Mouse (Mus musculus) embryo, embryonic 10 days (tissue): ENCODE results near the gene Shisal1.
A peak's percentile ranks its signal among the peaks of the same experiment; 100 is the strongest.

Experiments used
- DNase-seq: peaks from one replicate; pipeline ENCODE4 v3.0.0-alpha.2; 2015; ENCODE audit warnings: low spot score

Shisal1 gene

DNA sequence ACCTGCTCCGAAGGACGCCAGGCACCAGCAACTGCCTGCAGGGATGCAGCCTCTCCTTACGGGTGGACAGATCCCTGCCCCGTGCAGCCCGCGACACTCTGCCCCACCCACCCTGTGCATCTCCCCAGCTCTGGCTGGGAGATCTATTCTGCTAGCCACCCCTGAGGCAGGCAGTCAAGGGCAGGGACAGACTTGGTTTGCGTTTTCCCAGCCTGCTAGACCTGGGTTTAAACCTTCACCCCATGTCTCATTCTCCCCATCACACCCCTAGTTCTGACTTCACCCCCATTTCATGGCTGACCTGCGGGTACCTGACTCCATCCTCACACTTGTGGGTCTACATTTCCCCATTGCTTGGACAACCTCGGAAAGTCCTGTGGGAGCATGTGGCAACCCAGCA lies at the start of gene Shisal1:
Shisal1 (minus strand) TSS at position 101 of the 400 bp plus-strand sequence.
- no peak for DNase-seq

DNA sequence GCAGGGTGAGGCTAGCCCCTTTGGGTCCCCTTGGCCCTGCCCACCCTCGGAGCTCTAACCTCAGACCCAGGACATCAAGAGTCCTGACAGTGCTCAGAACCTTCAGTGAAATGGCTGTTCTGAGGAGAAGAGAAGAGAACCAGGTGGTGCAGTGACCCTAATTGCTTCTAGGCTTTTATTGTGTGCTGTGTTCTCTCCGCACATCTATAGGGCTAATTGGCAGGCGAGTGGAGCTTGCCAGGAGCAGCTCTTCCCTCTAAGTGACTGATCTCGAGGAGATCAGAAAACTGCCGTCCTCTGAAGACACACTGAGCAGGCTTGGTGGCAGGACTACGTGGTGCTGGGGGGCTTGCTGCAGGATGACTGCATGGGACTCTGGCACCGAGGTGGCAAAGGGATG lies 43.6 kb upstream of the Shisal1 start:
- no peak for DNase-seq

DNA sequence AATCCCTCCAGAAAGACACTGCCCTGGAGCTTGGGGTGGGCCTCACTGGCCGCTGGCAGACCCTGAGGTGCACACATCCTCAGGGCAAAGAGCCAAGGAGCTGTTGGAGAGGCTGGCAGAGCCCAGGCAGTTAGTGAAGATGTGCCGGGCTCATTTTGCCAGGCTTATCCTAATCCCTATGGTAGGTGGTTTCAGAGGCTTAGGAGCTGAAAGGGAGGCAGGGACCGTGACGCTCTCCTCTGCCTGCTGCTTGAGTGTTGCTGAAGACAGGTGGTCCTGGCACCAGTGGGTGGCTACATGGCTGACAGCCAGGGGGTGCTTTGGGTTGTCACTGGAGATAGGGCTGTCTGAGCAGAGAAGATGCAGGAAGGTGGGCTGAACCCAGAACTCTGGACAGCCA lies 37.4 kb upstream of the Shisal1 start:
- no peak for DNase-seq

DNA sequence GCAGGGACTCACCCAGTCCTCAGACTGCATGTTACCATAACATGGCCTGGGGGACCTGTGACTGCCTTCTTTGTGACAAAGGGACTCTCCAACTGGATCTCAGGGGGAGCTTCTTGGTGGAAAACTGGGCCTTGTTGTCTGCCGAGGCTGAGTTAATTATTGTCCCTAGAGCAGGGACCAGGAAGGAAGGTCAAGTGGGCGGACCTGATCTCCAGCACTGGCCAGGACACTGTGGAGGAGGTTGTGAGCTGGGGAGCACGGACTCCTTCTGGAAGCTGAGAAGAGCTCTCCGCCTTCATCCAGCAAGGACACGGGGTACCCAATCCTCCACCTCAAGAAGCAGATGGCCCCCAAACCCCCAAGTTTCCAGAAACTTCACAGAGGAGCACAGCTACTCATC lies 36.7 kb upstream of the Shisal1 start:
- no peak for DNase-seq

DNA sequence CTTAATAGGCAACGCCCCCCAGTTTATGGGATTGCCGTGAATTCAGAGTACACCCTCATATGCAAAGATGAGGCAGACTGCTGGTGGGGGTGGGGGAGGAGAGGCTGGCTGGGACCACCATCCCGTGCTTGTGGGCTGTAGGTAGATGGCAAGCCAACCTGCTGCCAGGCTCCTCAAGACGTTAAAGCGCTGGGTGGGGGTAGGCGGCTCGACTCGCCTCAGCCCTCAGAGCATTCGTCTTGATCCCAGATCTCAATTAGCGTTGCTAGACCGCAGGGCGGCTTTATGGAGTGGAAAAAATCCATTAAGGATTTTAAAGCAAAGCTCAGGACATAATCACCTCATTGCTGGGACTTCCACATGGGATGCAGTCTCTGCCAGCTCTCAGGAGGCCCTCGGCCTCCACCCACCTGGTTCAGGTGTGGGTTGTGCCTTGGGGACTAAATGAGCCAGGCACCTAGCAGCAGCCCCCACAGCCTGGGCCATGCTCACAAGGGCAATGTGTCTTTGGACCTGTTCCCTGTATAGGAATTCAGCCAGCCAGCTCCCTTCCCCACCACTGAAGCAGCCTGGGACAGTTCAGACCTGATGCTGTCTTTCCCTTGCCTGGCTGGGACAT lies 34.5 kb upstream of the Shisal1 start:
- DNase-seq = no peak

DNA sequence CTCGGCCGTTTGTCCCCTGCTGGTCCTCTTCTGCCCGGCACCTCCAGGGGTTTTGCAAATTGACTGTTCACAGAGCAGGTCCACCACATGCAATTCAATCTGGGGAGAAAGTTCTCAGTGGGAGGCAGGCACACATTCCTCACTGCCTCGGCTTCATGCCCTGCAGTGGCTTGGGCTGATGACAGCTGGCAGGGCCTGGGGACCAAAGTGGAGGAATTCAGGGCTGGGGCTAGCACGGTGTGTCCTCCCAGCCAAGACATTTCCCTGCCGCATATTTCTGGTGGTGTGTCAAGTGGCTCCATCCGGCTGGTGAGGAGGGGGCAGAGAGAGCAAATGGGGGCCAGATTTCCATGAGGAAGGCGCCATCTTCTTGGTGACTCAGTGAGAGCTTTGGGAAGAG lies 22.5 kb upstream of the Shisal1 start:
- DNase-seq = no peak

DNA sequence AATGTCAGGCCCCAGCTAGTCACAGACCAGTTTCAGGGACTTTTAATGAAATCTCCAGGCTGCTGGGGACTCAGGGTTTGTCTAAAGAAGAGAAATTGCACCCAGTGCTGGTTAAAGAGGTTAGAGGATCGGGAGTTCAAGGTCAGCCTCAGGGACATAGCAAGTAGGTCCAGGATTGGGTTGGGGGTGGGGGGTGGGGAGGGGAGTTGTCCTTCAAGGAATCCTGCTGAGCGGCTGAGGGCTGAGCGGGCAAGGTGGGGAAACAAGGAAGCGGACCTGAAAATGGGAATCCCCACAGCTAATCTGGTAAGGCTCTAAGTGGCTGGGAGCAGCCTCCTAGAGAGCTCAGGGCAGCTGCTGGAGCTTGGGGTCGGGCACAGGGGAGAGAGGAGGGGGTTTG lies 20.9 kb upstream of the Shisal1 start:
- DNase-seq = no peak

DNA sequence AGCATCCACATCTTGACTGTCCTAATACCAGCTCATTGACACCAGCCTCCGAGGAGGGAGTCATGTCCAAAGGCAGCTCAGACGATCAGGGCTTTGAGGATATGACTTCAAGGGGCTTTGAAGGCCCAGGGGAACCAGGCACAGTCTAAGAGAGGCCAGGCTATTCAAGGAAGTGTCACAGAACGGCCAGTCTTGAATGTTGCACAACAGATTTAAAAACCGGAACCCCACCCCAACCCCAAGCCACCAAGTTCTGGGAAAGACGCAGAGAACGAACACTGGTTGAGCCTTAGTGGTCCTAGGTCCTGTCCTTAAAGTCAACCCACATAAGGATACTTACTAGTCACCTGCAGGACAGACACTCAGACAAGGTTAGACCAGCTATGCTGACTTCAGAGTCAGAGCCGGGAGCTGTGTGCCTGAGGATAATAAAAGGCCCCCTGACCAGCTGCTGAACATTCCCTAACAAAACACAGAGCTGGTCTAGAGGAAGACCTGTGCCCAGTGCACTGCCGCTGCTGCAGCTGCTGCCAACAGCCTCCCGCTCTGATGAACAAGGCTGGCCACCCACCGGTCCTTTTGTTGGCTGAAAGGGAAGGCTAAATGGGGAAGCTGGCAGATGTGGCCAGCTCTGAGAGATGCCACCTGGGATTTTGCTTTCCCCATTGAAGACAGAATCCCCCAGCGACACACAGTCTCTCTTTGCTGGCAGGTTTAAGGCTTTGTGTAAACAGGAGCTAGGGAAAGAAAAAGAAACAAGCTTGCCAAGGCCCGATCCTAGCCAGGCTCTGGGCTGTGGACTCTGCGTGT lies 19.8 kb upstream of the Shisal1 start:
- DNase-seq = no peak

DNA sequence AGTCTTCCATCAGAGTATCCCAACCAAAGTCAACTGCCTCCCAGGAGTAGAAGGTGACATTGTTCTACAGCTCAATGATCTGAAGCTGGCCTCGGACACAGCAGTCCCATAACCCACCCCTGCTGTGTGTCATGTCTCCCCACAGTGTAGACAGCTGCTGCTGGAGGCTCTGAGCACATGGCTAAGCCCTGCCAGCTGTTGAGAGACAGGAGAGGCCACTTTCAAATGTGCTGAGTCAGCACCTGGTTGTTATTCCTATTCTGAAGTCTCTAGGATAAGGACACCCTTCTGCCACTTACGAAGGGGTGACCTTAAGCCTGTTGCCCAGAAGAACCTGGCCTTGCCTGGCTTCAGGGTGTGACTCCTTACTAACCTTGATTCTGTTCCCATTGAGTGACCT lies 14.5 kb upstream of the Shisal1 start:
- DNase-seq = no peak

DNA sequence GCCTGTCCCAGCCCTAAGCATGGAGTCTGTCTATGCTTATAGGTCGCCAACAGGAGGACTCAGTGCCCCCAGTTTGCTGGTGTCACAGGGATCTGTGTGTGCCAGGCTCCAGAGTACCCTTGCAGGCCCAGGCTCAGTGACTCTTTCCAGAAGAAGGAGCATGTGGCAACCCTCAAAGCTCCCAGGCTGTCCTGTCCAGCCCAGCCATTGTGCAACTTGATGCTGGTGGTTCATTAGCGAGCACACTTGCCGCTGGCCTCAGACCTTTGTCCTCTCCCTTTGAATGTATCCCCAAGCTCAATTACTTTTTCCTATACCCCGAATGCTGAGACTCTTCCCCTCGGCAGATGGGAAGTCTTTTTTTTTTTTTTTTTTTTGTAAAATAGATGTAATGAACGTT lies 12.1 kb upstream of the Shisal1 start:
- no peak for DNase-seq

DNA sequence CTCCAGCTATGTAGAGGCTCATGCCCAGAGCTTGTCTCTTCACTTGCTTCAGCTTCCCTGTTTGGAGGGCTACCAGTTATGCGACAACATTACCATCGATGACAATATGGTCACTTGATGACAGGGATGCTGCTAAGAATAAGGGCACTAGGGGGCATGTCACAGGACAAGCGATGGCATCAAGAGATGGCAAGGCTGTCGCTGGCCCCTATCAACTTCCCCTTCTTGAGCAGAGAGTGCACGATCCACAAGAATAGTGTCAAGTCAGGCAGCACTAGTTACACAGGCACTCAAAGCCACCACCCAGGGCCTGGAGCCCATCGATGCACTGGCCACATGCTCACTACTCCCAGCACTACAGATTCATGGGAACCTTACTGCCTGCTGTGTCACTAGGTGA lies 8.4 kb upstream of the Shisal1 start:
- no peak for DNase-seq

DNA sequence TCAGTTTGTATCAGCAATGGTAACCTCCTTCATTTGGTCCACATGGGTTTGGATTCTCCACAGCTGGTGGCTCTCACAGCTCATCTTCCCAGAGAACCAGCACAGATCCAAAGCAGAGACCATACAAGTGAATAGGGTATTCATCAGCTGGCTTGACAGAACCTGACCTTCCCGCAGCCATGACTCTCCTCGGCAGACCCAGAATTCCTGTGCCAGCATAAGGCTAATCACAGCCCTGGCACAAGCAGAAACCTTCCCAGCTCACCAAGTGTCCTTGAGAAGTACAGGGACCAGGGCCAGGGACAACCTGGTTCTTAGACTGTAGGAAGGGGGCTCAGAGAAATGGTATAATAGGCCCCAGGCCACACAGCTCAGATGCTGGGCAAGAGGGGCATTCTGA lies 6.2 kb upstream of the Shisal1 start:
- no peak for DNase-seq

DNA sequence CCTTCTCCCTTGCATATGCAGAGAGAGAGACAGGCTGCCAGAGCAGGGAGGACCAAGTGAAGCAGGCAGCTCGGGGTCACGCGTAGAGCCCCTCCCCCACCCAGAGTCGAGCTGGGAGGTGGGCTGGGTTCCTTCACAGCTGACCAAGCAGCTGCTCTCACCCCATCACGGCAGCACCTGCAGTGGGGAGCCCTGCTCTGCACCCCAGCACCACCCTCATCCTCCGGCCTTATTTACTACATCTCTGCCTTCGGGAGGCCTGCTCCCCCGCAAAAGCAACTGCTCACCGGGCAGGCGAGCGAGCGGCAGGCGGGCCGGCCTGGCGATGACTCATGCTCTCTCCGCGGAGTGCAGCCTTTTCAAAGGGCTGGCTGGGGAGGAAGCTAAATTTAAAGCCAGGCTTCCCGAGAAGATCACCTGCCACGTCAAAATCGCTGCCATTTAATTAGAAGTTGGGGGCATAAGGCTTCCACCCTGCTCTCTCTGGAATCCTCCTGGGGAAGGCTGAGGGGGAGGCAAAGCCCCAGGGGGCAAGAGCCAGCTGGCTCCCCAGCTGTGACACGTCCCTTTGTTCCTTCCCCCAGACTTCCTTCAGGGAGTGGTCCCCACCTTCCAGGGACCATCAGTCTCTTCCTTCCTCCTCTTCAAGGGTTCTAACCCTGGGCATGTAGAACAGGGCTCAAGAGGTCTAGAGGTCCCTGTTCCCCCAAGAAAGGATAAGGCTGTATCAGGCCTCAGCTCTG lies 3.7 kb upstream of the Shisal1 start:
- DNase-seq = peak; percentile 72

DNA sequence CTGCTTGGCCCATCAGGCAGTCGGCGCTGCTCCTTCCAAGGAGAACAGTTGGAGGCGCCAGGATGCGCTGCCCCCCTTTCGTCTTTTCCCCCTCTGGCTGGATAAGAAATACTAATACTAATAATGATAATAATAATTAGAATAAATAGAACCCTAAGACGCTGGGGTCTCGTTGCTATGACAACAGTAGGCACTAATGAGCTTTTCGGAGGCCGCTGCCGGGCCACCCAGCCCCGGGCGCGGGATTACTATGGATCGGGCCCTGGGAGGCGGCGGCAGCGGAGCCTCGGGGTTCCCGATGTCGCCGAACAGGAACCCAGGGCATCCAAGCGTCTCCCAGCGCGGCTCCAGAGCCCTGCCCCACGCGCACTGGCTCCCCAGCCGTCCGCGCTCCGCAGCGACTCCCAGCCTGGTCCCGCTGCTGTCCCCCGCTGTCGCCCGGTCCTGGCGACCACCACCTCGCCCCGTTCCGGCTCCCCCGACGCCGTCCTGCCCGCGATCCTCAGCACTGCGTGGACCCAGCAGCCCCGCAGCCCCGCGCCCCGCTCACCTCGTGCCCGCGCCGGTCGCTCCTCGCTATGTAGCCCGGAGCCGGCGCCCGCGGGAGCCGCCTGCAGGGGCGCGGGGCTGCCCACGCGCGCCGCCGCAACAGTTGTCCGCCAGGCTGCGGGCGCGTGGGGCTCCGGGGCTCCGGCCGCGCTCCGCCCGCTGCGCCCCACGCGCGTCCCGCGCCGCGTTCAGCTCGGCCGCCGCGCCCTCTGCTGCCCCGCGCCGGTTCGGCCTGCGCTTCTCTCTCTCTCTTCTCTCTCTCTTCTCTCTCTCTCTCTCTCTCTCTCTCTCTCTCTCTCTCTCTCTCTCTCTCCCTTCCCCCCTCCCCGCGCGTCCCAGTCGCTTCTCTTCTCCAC lies 833 bp downstream of the Shisal1 start:
- DNase-seq = peak; percentile 17

DNA sequence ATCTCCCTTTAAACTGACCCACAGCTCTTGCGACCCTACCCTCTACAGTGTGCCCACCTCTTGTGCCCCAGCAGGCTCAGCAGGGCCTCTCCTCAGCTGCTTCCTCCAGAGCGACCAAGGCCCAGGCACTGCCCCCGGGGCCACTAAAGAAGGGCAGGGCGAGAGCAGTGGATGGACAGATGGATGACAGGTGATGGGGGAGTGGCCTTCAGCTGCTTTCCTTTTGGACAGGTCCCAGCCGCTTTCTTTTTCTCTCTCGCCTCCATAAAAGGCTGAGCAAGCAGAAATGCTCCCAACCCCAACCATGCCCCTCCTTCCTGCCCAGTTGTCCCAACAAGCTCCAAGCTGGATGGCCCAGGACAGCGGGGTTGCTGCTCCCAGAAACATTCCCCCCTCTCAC lies 2.7 kb downstream of the Shisal1 start:
- DNase-seq = no peak

DNA sequence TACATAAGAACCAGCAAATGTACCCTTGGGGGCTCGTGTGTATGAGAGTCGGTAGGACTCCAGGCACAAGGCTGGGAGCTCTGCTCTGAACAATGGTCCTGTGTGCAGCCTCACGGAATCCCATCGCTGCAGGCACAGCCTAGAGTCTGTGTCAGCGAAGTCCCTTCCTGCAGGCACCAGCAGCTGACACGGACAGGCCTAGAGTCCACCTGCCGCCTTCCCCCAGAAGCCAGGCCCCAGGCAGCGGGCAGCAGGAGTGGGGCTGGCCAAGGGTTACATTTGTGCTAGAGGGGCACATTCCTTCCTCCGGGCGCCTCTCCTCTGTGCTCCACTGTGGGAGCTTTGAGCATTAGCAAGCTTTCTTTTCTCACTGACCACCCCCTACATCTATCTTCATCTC lies 3.3 kb downstream of the Shisal1 start:
- DNase-seq = no peak

DNA sequence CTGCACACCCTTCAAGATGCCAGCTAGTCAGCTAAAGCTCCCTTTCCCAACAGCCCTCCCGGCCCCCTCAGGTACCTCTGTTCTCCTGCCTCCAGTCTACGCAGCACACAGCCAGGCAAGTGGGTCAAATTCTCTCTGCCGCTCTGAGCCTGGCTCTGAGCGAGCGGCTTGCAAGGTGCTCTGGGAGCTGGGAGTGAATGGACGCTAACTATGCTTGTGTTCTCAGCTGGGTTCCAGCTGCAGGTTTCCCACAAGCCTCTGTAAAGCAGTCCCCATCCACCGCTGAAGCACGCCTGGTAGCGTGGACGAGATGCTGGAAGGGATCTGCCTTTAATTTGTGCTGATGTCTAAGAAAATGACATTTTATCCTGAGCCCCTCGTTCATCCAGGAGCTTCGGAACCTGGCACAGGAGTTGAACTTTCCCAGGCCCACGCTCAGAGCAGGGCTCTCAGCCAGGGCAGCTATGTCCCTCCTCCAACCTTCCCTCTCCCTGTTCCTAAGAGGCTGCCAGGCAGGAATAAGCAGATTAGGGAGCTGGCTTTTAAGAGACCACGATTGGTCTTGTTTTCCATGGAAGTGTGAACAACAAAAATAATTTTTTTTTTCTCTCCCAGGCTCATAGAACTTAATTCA lies 5.1 kb downstream of the Shisal1 start:
- no peak for DNase-seq

DNA sequence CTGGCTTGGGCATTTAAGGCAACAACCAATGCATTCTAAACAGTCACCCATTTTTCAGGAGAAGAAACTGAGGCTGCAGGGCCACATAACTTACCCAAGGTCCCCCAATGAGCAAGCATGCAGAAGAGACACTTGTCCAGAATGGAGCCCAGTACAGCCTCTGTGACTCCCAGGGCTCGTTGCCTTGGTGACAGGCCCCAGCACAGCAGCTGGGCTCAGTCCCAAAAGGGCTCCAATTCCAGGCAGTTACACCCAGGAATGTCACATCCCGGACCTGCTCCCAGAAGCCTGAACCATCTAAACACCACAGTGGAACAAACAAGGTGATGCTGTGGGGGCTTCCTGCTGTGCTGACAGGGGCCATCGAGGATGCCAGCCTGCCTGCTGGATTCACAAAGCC lies 6.1 kb downstream of the Shisal1 start:
- no peak for DNase-seq

DNA sequence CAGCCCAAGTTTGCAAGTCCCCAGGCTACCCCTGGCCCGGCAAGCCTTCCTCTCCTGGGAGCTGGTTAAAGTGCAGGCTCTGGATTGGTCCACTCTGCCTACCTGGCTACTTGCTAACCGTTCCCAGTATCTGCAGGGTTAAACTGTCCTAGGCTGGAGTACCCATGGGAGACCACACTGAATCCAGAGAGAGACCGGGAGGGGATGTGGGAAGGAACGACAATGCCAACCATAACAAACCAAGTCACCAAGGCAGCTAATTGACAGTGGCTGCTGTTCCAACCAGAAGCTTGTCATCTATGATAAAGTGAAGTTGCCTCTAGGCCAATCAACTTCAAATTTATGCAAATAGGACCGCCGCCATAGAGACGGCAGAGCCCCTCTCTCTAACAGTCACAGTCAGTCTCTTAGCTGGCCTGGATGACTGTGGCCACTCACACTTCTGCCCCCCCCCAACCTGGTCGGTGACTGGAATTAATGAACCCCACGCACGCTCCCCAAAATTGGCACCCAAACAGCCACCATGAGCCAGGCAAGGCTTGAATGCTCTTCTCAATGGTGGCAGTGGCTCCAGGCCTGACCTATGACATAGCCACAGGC lies 13.2 kb downstream of the Shisal1 start:
- no peak for DNase-seq

DNA sequence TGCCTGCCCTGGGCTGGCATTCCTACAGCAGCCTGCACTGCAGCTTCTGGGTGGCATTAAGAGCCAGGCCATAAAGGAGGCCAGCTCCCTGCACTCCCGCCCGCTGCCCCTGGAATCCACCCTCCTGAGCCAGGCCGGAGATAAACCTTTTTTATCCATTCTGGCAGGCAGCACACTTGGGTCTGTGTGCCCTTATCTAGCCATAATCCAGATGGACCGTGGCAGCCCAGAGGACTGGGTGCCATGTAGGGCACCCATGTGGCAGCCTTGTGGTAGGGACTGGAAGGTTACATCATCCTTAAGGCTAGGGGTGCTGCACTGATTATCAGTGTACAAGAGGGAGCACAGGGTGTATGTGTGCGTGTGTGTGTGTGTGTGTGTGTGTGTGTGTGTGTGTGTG lies 16.4 kb downstream of the Shisal1 start:
- no peak for DNase-seq

DNA sequence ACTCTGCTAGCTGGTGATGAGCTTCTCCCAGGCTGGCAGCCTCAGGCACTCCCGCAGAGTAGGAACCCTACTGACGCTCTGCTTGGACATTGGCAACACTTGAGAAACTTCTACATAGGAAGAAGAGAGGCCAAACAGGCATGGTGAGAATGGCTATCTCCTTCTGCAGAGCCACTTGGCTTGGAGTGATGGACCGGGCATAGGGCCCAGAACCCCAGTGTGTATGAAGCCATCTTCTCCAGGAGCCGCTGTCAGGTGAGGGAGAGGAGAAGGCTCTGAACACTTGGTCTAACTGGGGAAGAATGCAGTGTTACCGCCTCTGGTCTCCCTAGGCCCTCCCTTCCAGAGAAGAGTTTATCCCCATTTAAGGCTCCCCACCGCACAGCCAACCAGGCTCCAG lies 19.3 kb downstream of the Shisal1 start:
- no peak for DNase-seq
